ENCODE assay signal across 9 mouse cellular contexts in the genomic region with DNA sequence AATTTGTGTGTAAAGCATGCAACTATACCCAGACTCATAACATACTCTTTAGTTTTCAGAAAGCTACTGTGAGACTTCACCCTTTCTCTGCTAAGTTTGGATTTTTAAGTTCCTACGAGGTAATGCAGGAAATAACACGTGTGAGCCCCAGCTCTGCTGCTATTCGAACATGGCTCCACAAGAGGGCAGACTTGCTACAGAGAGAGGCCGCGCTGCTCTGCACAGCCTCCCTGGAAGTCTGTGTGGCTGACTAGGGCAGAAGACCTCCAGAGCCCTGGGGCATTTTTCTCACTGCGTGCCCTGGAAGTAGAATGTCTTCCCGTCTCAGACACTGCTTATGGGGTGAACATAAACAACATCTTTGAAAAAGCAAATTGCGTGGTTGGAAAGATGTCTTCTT.
DNase-seq lines count a peak whose midpoint lies in the region; ATAC-seq and TF ChIP-seq lines count a peak whose summit lies in the region.
"Had no signal": no experiment of that assay in that cellular context is flagged by ENCODE, and none has a peak within 500 bp of the region (broad histone marks: within the 10 kb centered on the region; RNA-seq: fewer than 3 reads in every experiment).

No protein-coding gene starts in this region.

- no peaks in the 10 kb centered on the region for H3K4me1 ChIP-seq in liver, embryonic 12.5 days
- no peaks in the 10 kb centered on the region; the same call in 1 of the 2 replicates for H3K4me1 ChIP-seq in forebrain, embryonic 13.5 days
- H3K4me1 ChIP-seq in intestine, postnatal 0 days (replicated peaks; ENCODE audit: control insufficient read depth, insufficient read depth, low read length) = no peaks in the 10 kb centered on the region
- H3K4me1 ChIP-seq in neural tube, embryonic 11.5 days (ENCODE audit: control insufficient read depth, insufficient read depth, low read length) = no peaks in the 10 kb centered on the region

- peak; percentile 84 for TF ChIP-seq CTCF in intestine, postnatal 0 days (IDR thresholded peaks at IDR 0.05; ENCODE audit: low read depth)

- H3K36me3 ChIP-seq in liver, embryonic 12.5 days = no peaks in the 10 kb centered on the region
- H3K36me3 ChIP-seq in forebrain, embryonic 13.5 days (ENCODE audit: poor library complexity, severe bottlenecking) = no peaks in the 10 kb centered on the region
- H3K36me3 ChIP-seq in intestine, postnatal 0 days (ENCODE audit: control insufficient read depth, insufficient read depth) = no peaks in the 10 kb centered on the region
- no peaks in the 10 kb centered on the region for H3K36me3 ChIP-seq in neural tube, embryonic 11.5 days (ENCODE audit: control insufficient read depth, insufficient read depth, low read length)

- intact Hi-C loops in left cerebral cortex, postnatal 4 days (cut with DNase I) = loop anchor here (10.0 kb wide), 1 partner anchor 62 kb away; no protein-coding TSS in a partner anchor

- no peaks in the 10 kb centered on the region for H3K9me3 ChIP-seq in liver, embryonic 12.5 days (replicated peaks)
- H3K9me3 ChIP-seq in forebrain, embryonic 13.5 days (replicated peaks) = no peaks in the 10 kb centered on the region
- no peaks in the 10 kb centered on the region for H3K9me3 ChIP-seq in intestine, postnatal 0 days (ENCODE audit: control insufficient read depth)
- no peaks in the 10 kb centered on the region for H3K9me3 ChIP-seq in neural tube, embryonic 11.5 days (ENCODE audit: control insufficient read depth, low read length)

- no peak overlapping the region for H3K4me2 ChIP-seq in liver, embryonic 12.5 days
- no peak overlapping the region for H3K4me2 ChIP-seq in forebrain, embryonic 13.5 days
- no peak overlapping the region for H3K4me2 ChIP-seq in intestine, postnatal 0 days (replicated peaks; ENCODE audit: low read depth)
- H3K4me2 ChIP-seq in neural tube, embryonic 11.5 days (ENCODE audit: low read depth) = no peak overlapping the region

- DNase-seq in liver = peak; percentile 43
- DNase-seq in c-Kit-positive CD71-positive TER-119-positive erythroid progenitor cells, embryonic 14.5 days (ENCODE audit: low spot score) = peak; percentile 3
- DNase-seq in left cerebral cortex, postnatal 4 days = peak; percentile 66
- DNase-seq in neural tube, embryonic 11.5 days (ENCODE audit: low spot score) = peak; percentile 69
- DNase-seq in thymus, postnatal 4 days = peak; percentile 32

- H3K27me3 ChIP-seq in liver, embryonic 12.5 days (replicated peaks) = no peaks in the 10 kb centered on the region
- H3K27me3 ChIP-seq in forebrain, embryonic 13.5 days = no peaks in the 10 kb centered on the region
- H3K27me3 ChIP-seq in intestine, postnatal 0 days (replicated peaks; ENCODE audit: control insufficient read depth, insufficient read depth, low read length) = no peaks in the 10 kb centered on the region
- no peaks in the 10 kb centered on the region for H3K27me3 ChIP-seq in neural tube, embryonic 11.5 days (ENCODE audit: control insufficient read depth, insufficient read depth, low read length)

- no peak overlapping the region for H3K4me3 ChIP-seq in liver, embryonic 12.5 days
- no peak overlapping the region for H3K4me3 ChIP-seq in forebrain, embryonic 13.5 days
- H3K4me3 ChIP-seq in intestine, postnatal 0 days (ENCODE audit: low read depth, low read length) = no peak overlapping the region
- H3K4me3 ChIP-seq in neural tube, embryonic 11.5 days (ENCODE audit: low read depth, low read length) = no peak overlapping the region
- H3K4me3 ChIP-seq: myocyte had no signal

- no peak for ATAC-seq in liver, embryonic 12.5 days
- ATAC-seq in forebrain, embryonic 13.5 days = peak; percentile 89
- ATAC-seq in intestine, postnatal 0 days = no peak; the same call in 1 of the 2 replicates
- peak; percentile 83 for ATAC-seq in neural tube, embryonic 11.5 days (ENCODE audit: insufficient read depth, low FRiP score, low TSS enrichment)

- H3K27ac ChIP-seq in liver, embryonic 12.5 days = no peak overlapping the region
- no peak overlapping the region for H3K27ac ChIP-seq in forebrain, embryonic 13.5 days
- no peak overlapping the region for H3K27ac ChIP-seq in intestine, postnatal 0 days (ENCODE audit: low read depth, low read length)
- no peak overlapping the region for H3K27ac ChIP-seq in neural tube, embryonic 11.5 days (ENCODE audit: low read depth, low read length)

- H3K9ac ChIP-seq in liver, embryonic 12.5 days = no peak overlapping the region
- H3K9ac ChIP-seq in forebrain, embryonic 13.5 days = no peak overlapping the region
- no peak overlapping the region for H3K9ac ChIP-seq in intestine, postnatal 0 days (ENCODE audit: low read depth, low read length)
- no peak overlapping the region for H3K9ac ChIP-seq in neural tube, embryonic 11.5 days (ENCODE audit: low read length)

- 12% methylated on average over 8 of the region's 8 CpGs for WGBS in liver, embryonic 12.5 days (ENCODE audit: insufficient replicate concordance)
- 13% methylated on average over 8 of the region's 8 CpGs for WGBS in forebrain, embryonic 13.5 days
- WGBS in intestine, postnatal 0 days = 17% methylated on average over 8 of the region's 8 CpGs
- 16% methylated on average over 8 of the region's 8 CpGs for WGBS in neural tube, embryonic 11.5 days

Comparison
In these comparisons a context has a peak if more than half of its experiments do, and no peak if none do; other contexts are left out.
1. DNase-seq: peak in every context shown above with its lines; median percentile 69 in neural tube, embryonic 11.5 days; 66 in left cerebral cortex, postnatal 4 days; 43 in liver; 32 in thymus, postnatal 4 days; 3 in c-Kit-positive CD71-positive TER-119-positive erythroid progenitor cells, embryonic 14.5 days.
2. ATAC-seq: peak in forebrain, embryonic 13.5 days (single experiment) and neural tube, embryonic 11.5 days (single experiment); none in liver, embryonic 12.5 days (single experiment) and intestine, postnatal 0 days (single experiment).